Mouse (Mus musculus): Measurements from ENCODE around the gene Gfra4. TPM values are rescaled to one million over a fixed set of nuclear protein-coding genes. Genes with fewer than 3 reads are reported as not detected.

The Gfra4 gene
- total and polyA plus RNA-seq, 3 experiments = not detected

DNA sequence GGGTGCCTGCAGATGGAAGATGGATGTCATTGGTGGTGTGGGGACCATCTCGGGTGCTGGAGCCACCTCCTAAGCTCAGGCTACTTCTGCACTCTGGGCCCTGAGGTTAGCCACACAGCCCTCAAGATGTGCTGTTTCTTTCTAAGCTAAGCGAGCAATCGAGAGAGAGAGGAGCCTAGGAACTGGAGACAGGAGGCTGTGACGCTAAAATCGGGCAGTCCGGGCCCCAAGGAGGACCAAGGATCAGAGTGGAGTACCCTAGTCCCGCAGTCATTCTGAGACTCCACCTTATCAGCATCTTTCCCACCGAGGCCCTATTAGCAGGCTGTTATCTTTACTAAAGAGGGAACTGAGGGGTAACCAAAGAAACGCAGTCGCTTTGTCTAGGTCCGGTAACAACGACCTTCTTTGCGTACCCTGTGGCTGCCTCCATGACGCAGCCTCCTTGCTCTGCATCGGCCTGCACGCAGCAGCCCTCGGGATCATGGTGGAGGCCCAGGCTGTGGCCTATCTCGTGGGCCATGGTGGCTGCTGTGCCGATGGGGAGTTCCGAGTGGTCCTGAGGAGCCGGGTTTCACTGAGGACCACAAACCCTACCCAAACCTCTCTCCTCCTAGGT is 11.9 kb upstream of the Gfra4 start:
- Histone ChIP-seq H3K4me3 (ENCODE audit: low read depth, low read length) (no peak overlapping the region), H3K36me3 (replicated peaks) (no peaks in the 10 kb centered on the region), H3K27me3 (ENCODE audit: insufficient read depth, low read length) (peaks cover 67% of the 10 kb centered on the region), H3K4me1 (ENCODE audit: insufficient read depth, low read depth, low read length) (peaks cover 5% of the 10 kb centered on the region), H3K9me3 (replicated peaks) (no peaks in the 10 kb centered on the region)
- no peak for DNase-seq (ENCODE audit: low spot score)
- ATAC-seq (ENCODE audit: extremely low read depth, insufficient number of reproducible peaks, low FRiP score, poor library complexity, severe bottlenecking) = no peak
- TF ChIP-seq CTCF (IDR thresholded peaks at IDR 0.05; ENCODE audit: low read depth, low read length) (no peak), GATA2 (IDR thresholded peaks at IDR 0.05; ENCODE audit: borderline replicate concordance, low read depth, low read length) (no peak), TAL1 (conservative IDR thresholded peaks at IDR 0.05; ENCODE audit: low read depth, low read length) (no peak), GATA1 (IDR thresholded peaks at IDR 0.05; ENCODE audit: borderline replicate concordance, low read length) (no peak), POLR2AphosphoS5 (IDR thresholded peaks at IDR 0.05; ENCODE audit: insufficient replicate concordance, low read depth, low read length) (no peak)

DNA sequence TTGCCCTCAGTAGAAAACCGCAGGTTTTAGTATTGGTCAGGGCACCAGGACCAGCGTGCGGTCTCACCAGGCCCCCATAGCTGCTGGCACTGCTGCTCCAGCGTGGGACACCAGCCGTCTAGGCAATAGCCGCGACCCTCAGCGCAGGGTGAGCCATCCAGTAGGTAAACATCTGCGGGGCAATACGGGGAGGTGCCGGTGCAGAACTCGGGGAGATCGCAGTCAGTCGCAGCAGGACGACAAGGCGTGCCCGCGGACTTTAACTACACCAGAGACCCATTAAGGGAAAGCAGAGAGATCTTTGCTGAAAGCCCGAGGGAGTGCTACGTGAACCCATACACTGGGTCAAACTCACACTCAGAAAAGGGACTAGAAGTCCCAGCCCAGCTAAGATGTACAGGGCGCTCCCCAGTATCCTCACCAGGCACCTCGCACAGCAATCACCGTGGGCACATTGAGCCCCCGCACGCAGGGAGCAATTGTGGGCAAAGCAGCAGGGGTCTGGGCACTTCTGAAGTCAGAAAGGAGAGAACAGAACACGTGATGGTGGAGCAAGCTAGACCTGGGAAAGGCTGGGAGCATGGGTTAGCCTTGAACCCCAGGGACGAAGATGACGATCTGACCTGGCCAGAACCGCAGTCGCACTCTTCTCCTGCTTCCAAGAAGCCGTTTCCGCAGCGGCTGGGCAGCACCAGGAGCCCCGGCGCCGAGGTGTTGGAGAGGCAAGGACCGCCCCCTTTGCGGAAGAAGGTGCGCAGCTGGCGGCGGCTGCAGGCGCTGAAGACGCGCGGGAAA is 11.2 kb upstream of the Gfra4 start:
- Histone ChIP-seq H3K4me3 (ENCODE audit: low read depth, low read length) (no peak overlapping the region), H3K9me3 (replicated peaks) (no peaks in the 10 kb centered on the region), H3K4me1 (ENCODE audit: insufficient read depth, low read depth, low read length) (peaks cover 5% of the 10 kb centered on the region), H3K27me3 (ENCODE audit: insufficient read depth, low read length) (peaks cover 64% of the 10 kb centered on the region), H3K36me3 (replicated peaks) (no peaks in the 10 kb centered on the region)
- DNase-seq (ENCODE audit: low spot score) = no peak
- no peak for TF ChIP-seq TAL1 (conservative IDR thresholded peaks at IDR 0.05; ENCODE audit: low read depth, low read length)
- TF ChIP-seq GATA1 (IDR thresholded peaks at IDR 0.05; ENCODE audit: borderline replicate concordance, low read length) = no peak
- ATAC-seq (ENCODE audit: extremely low read depth, insufficient number of reproducible peaks, low FRiP score, poor library complexity, severe bottlenecking) = no peak

DNA sequence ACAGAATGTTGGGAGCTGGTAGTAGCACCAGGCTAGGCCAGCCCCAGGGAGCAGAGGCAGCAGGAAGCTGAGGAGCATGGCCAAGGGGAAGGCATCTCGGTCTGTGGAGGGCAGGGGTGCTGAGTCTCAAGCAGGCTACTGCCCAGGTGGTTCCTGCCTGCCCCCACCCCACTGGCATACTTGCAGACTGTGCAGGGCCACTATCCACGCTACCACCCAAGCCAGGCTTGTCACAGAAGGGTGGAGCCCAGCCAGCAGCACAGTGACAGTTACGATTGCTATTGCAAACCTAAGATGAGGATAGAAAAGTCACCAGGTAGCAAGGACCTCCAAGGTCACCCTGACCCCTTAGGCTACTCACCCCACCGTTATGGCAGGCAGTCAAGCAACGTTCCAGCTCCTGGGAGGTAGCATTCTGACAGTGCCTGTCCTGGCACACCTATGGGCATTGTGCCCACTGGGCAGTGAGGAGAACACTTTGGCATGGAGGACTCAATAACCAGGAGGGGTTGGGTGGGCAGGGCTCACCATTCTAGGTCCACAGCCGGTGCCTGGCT is 10.1 kb upstream of the Gfra4 start:
- no peaks in the 10 kb centered on the region for H3K9me3 ChIP-seq (replicated peaks)
- H3K36me3 ChIP-seq (replicated peaks) = no peaks in the 10 kb centered on the region
- TF ChIP-seq GATA2 (IDR thresholded peaks at IDR 0.05; ENCODE audit: borderline replicate concordance, low read depth, low read length) = no peak
- no peak for TF ChIP-seq CTCF (IDR thresholded peaks at IDR 0.05; ENCODE audit: low read depth, low read length)
- TF ChIP-seq POLR2AphosphoS5 (IDR thresholded peaks at IDR 0.05; ENCODE audit: insufficient replicate concordance, low read depth, low read length) = no peak
- TF ChIP-seq GATA1 (IDR thresholded peaks at IDR 0.05; ENCODE audit: borderline replicate concordance, low read length) = no peak
- TF ChIP-seq TAL1 (conservative IDR thresholded peaks at IDR 0.05; ENCODE audit: low read depth, low read length) = no peak
- ATAC-seq (ENCODE audit: extremely low read depth, insufficient number of reproducible peaks, low FRiP score, poor library complexity, severe bottlenecking) (no peak), DNase-seq (ENCODE audit: low spot score) (no peak)
- no peak overlapping the region for H3K4me3 ChIP-seq (ENCODE audit: low read depth, low read length)
- H3K4me1 ChIP-seq (ENCODE audit: insufficient read depth, low read depth, low read length) = peaks cover 5% of the 10 kb centered on the region
- H3K27me3 ChIP-seq (ENCODE audit: insufficient read depth, low read length) = peaks cover 52% of the 10 kb centered on the region

DNA sequence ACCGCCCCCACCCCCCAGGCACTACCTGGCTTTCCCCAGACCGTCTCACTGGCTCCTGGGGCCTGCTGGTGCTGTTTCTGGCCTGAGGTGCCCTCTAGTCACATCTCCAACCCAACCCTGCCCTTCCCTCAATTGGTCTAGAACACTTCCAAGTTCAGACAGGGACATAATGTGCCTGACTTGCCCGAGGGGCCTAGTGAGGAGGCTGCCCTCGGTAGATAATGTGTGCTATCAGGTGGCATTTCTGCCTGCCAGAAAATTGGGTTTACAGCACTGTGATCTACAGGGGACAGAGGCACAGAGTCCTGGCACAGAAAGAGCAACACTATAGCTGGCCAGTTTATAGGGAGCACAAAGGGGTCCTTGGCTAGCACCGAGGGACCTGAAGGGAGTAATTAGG is 9.2 kb upstream of the Gfra4 start:
- peaks cover 5% of the 10 kb centered on the region for H3K4me1 ChIP-seq (ENCODE audit: insufficient read depth, low read depth, low read length)
- H3K27me3 ChIP-seq (ENCODE audit: insufficient read depth, low read length) = peaks cover 47% of the 10 kb centered on the region
- TF ChIP-seq CTCF (IDR thresholded peaks at IDR 0.05; ENCODE audit: low read depth, low read length) (no peak), TAL1 (conservative IDR thresholded peaks at IDR 0.05; ENCODE audit: low read depth, low read length) (no peak), POLR2AphosphoS5 (IDR thresholded peaks at IDR 0.05; ENCODE audit: insufficient replicate concordance, low read depth, low read length) (no peak), GATA1 (IDR thresholded peaks at IDR 0.05; ENCODE audit: borderline replicate concordance, low read length) (no peak), GATA2 (IDR thresholded peaks at IDR 0.05; ENCODE audit: borderline replicate concordance, low read depth, low read length) (no peak)
- DNase-seq (ENCODE audit: low spot score) = no peak
- no peaks in the 10 kb centered on the region for H3K36me3 ChIP-seq (replicated peaks)
- no peak overlapping the region for H3K4me3 ChIP-seq (ENCODE audit: low read depth, low read length)
- no peaks in the 10 kb centered on the region for H3K9me3 ChIP-seq (replicated peaks)
- ATAC-seq (ENCODE audit: extremely low read depth, insufficient number of reproducible peaks, low FRiP score, poor library complexity, severe bottlenecking) = no peak

DNA sequence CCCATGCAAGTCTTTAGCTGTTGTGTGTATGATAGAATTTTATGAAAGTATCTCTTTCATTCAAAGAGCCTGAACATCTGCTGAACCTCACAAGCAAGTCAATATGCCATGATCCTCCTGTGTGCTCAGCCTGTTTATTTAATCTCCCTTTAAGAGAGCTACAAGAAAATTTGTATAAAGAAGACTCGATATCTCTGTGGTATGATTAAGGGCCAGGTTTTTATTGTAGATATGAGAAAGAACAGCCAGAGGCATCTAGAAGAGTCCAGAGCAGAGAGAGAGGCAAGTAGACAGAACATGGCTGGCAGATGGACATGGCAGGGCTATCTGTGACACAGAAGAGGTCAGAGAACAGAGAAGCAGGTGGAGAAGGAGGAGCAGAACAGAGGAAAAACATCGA is 3.1 kb upstream of the Gfra4 start:
- Histone ChIP-seq H3K4me3 (ENCODE audit: low read depth, low read length) (no peak overlapping the region), H3K9me3 (replicated peaks) (no peaks in the 10 kb centered on the region), H3K27me3 (ENCODE audit: insufficient read depth, low read length) (peaks cover 18% of the 10 kb centered on the region), H3K36me3 (replicated peaks) (no peaks in the 10 kb centered on the region), H3K4me1 (ENCODE audit: insufficient read depth, low read depth, low read length) (peaks cover 6% of the 10 kb centered on the region)
- DNase-seq (ENCODE audit: low spot score) (no peak), ATAC-seq (ENCODE audit: extremely low read depth, insufficient number of reproducible peaks, low FRiP score, poor library complexity, severe bottlenecking) (no peak)
- TF ChIP-seq TAL1 (conservative IDR thresholded peaks at IDR 0.05; ENCODE audit: low read depth, low read length) = no peak
- TF ChIP-seq CTCF (IDR thresholded peaks at IDR 0.05; ENCODE audit: low read depth, low read length) = no peak
- no peak for TF ChIP-seq POLR2AphosphoS5 (IDR thresholded peaks at IDR 0.05; ENCODE audit: insufficient replicate concordance, low read depth, low read length)
- TF ChIP-seq GATA2 (IDR thresholded peaks at IDR 0.05; ENCODE audit: borderline replicate concordance, low read depth, low read length) = no peak
- no peak for TF ChIP-seq GATA1 (IDR thresholded peaks at IDR 0.05; ENCODE audit: borderline replicate concordance, low read length)

DNA sequence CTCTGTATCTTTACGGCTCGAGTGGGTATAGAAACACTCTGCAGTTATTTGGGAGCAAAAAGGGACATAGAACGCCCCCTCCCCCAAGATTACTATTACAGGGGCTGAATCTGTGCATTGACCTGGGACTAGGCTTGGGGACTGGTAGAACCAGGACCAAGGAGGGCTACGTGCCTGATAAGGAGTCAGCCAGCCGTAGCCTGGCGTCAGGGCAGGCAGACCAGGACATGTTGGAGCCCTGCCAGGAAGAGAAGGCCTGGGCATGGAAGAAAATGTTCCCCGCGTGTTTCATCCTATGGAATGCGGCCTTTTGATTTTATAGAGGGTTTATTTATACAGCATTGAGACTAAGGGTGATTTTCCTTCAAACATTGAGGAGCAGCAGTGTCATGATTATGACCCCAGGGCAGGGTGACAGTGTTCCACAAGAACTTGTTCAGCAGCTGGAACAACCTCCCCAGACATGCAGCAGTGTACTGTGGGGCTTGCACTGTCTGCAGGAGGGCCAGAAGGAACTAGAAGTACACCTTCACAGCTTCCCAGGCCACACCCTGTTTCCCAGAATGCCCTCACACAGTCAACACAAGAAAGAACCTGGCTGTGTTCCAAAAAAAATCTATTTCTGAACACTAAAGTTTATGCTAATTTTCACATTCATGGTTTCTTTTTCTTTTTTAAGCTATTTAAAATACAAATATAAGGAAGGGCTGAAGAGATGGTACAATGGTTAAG is 2.3 kb upstream of the Gfra4 start:
- no peak overlapping the region for H3K4me3 ChIP-seq (ENCODE audit: low read depth, low read length)
- H3K27me3 ChIP-seq (ENCODE audit: insufficient read depth, low read length) = peaks cover 20% of the 10 kb centered on the region
- peaks cover 6% of the 10 kb centered on the region for H3K4me1 ChIP-seq (ENCODE audit: insufficient read depth, low read depth, low read length)
- H3K9me3 ChIP-seq (replicated peaks) = no peaks in the 10 kb centered on the region
- DNase-seq (ENCODE audit: low spot score) = no peak
- TF ChIP-seq CTCF (IDR thresholded peaks at IDR 0.05; ENCODE audit: low read depth, low read length) = no peak
- TF ChIP-seq GATA2 (IDR thresholded peaks at IDR 0.05; ENCODE audit: borderline replicate concordance, low read depth, low read length) = no peak
- TF ChIP-seq POLR2AphosphoS5 (IDR thresholded peaks at IDR 0.05; ENCODE audit: insufficient replicate concordance, low read depth, low read length) = no peak
- no peak for TF ChIP-seq TAL1 (conservative IDR thresholded peaks at IDR 0.05; ENCODE audit: low read depth, low read length)
- TF ChIP-seq GATA1 (IDR thresholded peaks at IDR 0.05; ENCODE audit: borderline replicate concordance, low read length) = no peak
- no peaks in the 10 kb centered on the region for H3K36me3 ChIP-seq (replicated peaks)
- ATAC-seq (ENCODE audit: extremely low read depth, insufficient number of reproducible peaks, low FRiP score, poor library complexity, severe bottlenecking) = no peak

All from G1E (cell line).